Mouse (Mus musculus): Measurements from ENCODE around the gene Ippk. TPM values are rescaled to one million over a fixed set of nuclear protein-coding genes. Genes with fewer than 3 reads are reported as not detected.

Ippk gene
- polyA plus RNA-seq, 1 experiment from 2014 or later: 14.4 TPM

DNA sequence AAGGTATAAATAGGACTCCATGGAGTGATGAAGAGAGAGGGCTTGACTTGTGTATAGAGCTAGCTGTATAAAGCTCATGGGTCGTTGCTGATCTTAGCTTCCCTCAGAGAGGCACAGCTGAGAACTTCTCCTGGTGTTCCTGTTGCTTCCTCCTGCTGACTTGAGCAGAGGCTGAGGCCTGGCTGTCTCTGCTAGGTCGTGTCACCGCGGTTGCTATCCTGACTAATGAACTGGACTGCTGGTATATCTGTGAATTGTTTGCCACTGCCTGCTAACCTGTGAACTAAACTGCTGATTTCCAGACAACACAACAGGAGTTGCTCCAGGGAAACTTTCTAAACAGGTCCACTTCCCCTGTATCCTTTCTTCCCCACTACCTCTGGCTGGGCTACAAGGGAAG is 49.3 kb downstream of the Ippk start:
- Histone ChIP-seq H3K9ac (no peak overlapping the region), H3K9me3 (no peaks in the 10 kb centered on the region), H3K36me3 (replicated peaks) (no peaks in the 10 kb centered on the region), H3K4me3 (no peak overlapping the region), H3K4me1 (no peaks in the 10 kb centered on the region), H3K27ac (no peak overlapping the region), H3K27me3 (replicated peaks) (no peaks in the 10 kb centered on the region), H3K4me2 (no peak overlapping the region)
- no peak for ATAC-seq (replicated peaks)
- 89% methylated on average over 4 of the region's 4 CpGs for WGBS

GRCm38 (mm10) chr13:49470806-49471205 is 49.8 kb downstream of the Ippk start:
- H3K4me3 ChIP-seq: no peak overlapping the region
- 70% methylated on average over 4 of the region's 4 CpGs for WGBS
- no peak overlapping the region for H3K4me2 ChIP-seq
- no peaks in the 10 kb centered on the region for H3K9me3 ChIP-seq
- no peaks in the 10 kb centered on the region for H3K36me3 ChIP-seq (replicated peaks)
- no peak for ATAC-seq (replicated peaks)
- no peak overlapping the region for H3K27ac ChIP-seq
- H3K9ac ChIP-seq: no peak overlapping the region
- H3K4me1 ChIP-seq: no peaks in the 10 kb centered on the region
- no peaks in the 10 kb centered on the region for H3K27me3 ChIP-seq (replicated peaks)

DNA sequence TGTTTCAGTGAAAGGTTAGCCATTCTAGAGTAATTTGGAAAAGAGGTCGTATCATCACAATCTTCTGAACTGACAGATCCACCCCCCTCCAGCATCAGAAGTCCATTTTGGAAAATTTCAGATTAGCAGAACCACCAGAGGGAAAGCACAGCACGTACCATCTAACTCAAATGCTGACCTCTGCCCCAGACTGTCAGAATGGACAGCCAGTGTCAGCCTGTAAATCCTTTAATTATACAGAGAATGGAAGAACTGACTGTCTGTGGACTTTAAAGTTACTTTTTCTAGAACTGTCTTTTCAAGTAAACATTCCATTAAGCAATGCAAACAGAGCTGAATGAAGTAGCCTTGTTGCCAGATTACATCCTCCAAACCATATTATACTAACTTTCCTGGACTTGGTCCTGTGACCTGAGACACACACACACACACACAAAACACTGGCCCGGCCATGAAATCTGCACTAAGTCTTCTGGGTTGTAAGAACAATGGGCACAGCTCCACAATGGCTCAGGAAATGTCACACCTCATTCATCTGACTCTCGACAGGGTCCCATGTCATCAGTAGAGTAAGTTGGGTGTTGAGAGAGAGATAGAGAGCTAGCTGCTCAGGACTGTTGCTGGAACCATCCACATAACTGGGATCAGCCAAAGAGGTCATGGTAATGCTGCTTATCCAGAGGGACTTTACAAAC is 51.1 kb downstream of the Ippk start:
- no peaks in the 10 kb centered on the region for H3K36me3 ChIP-seq (replicated peaks)
- H3K4me3 ChIP-seq: no peak overlapping the region
- no peak overlapping the region for H3K4me2 ChIP-seq
- no peak for ATAC-seq (replicated peaks)
- no peak overlapping the region for H3K9ac ChIP-seq
- no peaks in the 10 kb centered on the region for H3K9me3 ChIP-seq
- WGBS: 63% methylated on average over 4 of the region's 4 CpGs
- no peaks in the 10 kb centered on the region for H3K27me3 ChIP-seq (replicated peaks)
- no peak overlapping the region for H3K27ac ChIP-seq
- no peaks in the 10 kb centered on the region for H3K4me1 ChIP-seq

DNA sequence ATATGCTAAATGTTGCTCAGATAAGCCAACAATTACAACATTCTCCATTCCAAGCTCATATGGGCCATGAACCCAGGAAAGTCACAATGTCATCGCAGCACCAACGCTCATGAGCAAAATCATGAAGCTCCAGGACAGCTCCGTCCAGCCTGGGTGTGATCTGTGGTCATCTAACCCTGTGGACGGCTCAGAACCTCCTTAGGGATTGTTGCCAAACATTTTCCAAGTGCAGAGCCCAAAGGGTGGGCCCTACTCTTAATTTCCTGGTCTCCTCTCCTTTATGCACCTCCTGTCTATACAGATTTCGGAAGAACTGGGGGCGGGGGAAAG is 51.6 kb downstream of the Ippk start:
- H3K27me3 ChIP-seq (replicated peaks): no peaks in the 10 kb centered on the region
- no peaks in the 10 kb centered on the region for H3K36me3 ChIP-seq (replicated peaks)
- no peak overlapping the region for H3K4me2 ChIP-seq
- H3K27ac ChIP-seq: no peak overlapping the region
- H3K9me3 ChIP-seq: no peaks in the 10 kb centered on the region
- no peak overlapping the region for H3K4me3 ChIP-seq
- WGBS: 93% methylated on average over 6 of the region's 6 CpGs
- ATAC-seq (replicated peaks): no peak
- H3K4me1 ChIP-seq: no peaks in the 10 kb centered on the region
- no peak overlapping the region for H3K9ac ChIP-seq

DNA sequence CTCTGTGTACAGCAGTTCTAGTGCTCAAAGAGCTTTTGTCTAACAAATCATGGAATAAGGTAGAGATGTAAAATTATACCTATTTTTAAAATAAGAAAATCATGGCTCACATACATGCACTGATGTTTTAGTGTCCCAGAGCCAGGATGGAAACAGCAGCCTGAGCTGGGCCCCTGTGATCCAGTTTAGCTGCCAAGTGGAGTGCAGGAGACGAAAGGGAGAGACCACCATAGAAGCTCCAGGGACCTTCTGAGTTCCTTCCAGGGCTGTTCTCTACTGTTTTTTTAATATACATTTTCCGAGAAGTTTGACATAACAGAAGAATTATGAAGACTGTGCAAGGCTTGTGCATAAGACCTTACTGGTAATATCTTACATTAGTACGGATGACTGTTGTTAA is 56.8 kb downstream of the Ippk start:
- no peaks in the 10 kb centered on the region for H3K4me1 ChIP-seq
- H3K9me3 ChIP-seq: no peaks in the 10 kb centered on the region
- no peak for ATAC-seq (replicated peaks)
- 89% methylated on average over 3 of the region's 3 CpGs for WGBS
- no peak overlapping the region for H3K9ac ChIP-seq
- no peaks in the 10 kb centered on the region for H3K27me3 ChIP-seq (replicated peaks)
- no peaks in the 10 kb centered on the region for H3K36me3 ChIP-seq (replicated peaks)
- no peak overlapping the region for H3K27ac ChIP-seq
- H3K4me3 ChIP-seq: no peak overlapping the region
- H3K4me2 ChIP-seq: no peak overlapping the region

DNA sequence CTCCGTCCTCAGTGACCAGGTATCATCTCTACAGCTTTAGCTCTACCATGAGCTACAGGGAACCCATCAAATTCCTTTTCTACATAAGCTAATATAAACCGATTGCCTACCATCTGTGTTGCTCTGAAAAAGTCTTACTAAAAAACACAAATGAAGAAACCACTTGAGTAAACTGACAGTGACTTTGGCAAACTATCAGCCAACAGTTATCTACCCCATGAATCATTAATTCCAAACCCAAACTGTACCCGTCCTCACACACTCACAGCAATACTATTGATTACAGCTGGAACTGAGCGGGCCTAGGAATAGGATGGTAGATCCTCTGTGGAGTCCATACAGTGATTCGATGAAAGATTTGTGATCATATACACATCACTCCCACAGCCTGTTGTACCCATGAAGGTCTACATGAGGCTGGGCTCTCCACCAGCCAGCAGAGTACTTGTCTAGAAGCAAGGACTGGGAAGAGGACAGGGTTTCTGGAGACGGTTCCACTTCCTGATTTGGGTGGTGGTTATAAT is 57.9 kb downstream of the Ippk start:
- ATAC-seq (replicated peaks): no peak
- H3K27me3 ChIP-seq (replicated peaks): no peaks in the 10 kb centered on the region
- H3K9ac ChIP-seq: no peak overlapping the region
- no peaks in the 10 kb centered on the region for H3K9me3 ChIP-seq
- H3K27ac ChIP-seq: no peak overlapping the region
- H3K4me3 ChIP-seq: no peak overlapping the region
- no peaks in the 10 kb centered on the region for H3K36me3 ChIP-seq (replicated peaks)
- WGBS: 96% methylated on average over 6 of the region's 6 CpGs
- no peaks in the 10 kb centered on the region for H3K4me1 ChIP-seq
- no peak overlapping the region for H3K4me2 ChIP-seq

GRCm38 (mm10) chr13:49479399-49479798 is 58.4 kb downstream of the Ippk start:
- no peaks in the 10 kb centered on the region for H3K4me1 ChIP-seq
- WGBS: 77% methylated on average over 4 of the region's 4 CpGs
- H3K9me3 ChIP-seq: no peaks in the 10 kb centered on the region

DNA sequence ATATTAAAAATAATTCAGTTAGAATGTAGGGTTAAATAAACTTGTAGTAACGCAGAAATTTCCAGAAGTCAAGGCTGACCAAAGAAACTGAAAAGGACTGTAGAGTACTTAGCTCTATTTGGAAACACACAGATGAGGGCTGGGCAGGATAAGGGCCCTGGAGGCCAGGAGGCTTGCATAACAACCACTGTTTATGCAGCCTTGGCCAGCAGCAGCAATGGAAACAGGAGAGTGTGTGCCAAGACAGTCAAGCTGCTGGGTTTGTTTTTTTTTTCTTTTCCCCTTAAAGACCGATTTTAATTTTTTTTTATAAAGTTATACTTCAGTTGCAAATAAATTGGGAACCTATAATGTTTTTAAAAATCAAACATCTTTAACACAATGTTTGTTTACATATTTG is 59.0 kb downstream of the Ippk start:
- H3K27me3 ChIP-seq (replicated peaks): no peaks in the 10 kb centered on the region
- no peak overlapping the region for H3K9ac ChIP-seq
- ATAC-seq (replicated peaks): no peak
- no peak overlapping the region for H3K4me2 ChIP-seq
- H3K4me3 ChIP-seq: no peak overlapping the region
- no peaks in the 10 kb centered on the region for H3K36me3 ChIP-seq (replicated peaks)
- WGBS: 80% methylated on average over 2 of the region's 2 CpGs
- no peak overlapping the region for H3K27ac ChIP-seq
- no peaks in the 10 kb centered on the region for H3K9me3 ChIP-seq
- no peaks in the 10 kb centered on the region for H3K4me1 ChIP-seq

More at GRCm38 (mm10) chr13:49479399-49479798, 58.4 kb downstream of the Ippk start:
- Histone ChIP-seq H3K27me3 (replicated peaks) (no peaks in the 10 kb centered on the region), H3K36me3 (replicated peaks) (no peaks in the 10 kb centered on the region), H3K4me3 (no peak overlapping the region), H3K9ac (no peak overlapping the region), H3K27ac (no peak overlapping the region), H3K4me2 (no peak overlapping the region)
- ATAC-seq (replicated peaks): no peak

DNA sequence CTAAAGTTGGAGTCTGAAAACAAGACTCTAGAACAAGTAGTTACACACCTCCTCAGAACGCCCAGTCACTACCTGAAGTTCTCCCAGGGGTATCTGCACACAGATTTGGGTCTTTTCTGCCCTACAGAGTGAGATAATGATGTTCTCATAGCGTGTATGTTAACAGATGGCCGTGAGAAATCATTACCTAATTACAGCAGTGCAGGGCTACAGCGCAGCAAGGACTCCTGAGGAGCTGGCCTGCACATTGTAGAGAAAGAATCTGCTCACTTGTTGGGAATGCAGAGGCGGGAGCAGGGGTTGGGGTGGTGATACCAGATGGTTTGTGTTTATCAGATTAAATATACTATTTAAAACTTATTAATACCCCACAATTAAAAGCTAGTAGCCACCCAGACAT is 59.5 kb downstream of the Ippk start:
- no peak overlapping the region for H3K4me2 ChIP-seq
- H3K4me1 ChIP-seq: no peaks in the 10 kb centered on the region
- H3K36me3 ChIP-seq (replicated peaks): no peaks in the 10 kb centered on the region
- H3K9me3 ChIP-seq: no peaks in the 10 kb centered on the region
- ATAC-seq (replicated peaks): no peak
- H3K9ac ChIP-seq: no peak overlapping the region
- no peak overlapping the region for H3K4me3 ChIP-seq
- no peaks in the 10 kb centered on the region for H3K27me3 ChIP-seq (replicated peaks)
- H3K27ac ChIP-seq: no peak overlapping the region
- 58% methylated on average over 5 of the region's 5 CpGs for WGBS

- no peak overlapping the region for H3K9ac ChIP-seq
- no peak overlapping the region for H3K4me2 ChIP-seq
- no peak for ATAC-seq (replicated peaks)
- no peak overlapping the region for H3K27ac ChIP-seq
- H3K4me3 ChIP-seq: no peak overlapping the region
- H3K27me3 ChIP-seq (replicated peaks): no peaks in the 10 kb centered on the region
- WGBS: 92% methylated on average over 5 of the region's 5 CpGs
- H3K9me3 ChIP-seq: no peaks in the 10 kb centered on the region
- no peaks in the 10 kb centered on the region for H3K36me3 ChIP-seq (replicated peaks)
- H3K4me1 ChIP-seq: no peaks in the 10 kb centered on the region
These were observed 64.3 kb downstream of the Ippk start for GRCm38 (mm10) chr13:49485388-49485787.

DNA sequence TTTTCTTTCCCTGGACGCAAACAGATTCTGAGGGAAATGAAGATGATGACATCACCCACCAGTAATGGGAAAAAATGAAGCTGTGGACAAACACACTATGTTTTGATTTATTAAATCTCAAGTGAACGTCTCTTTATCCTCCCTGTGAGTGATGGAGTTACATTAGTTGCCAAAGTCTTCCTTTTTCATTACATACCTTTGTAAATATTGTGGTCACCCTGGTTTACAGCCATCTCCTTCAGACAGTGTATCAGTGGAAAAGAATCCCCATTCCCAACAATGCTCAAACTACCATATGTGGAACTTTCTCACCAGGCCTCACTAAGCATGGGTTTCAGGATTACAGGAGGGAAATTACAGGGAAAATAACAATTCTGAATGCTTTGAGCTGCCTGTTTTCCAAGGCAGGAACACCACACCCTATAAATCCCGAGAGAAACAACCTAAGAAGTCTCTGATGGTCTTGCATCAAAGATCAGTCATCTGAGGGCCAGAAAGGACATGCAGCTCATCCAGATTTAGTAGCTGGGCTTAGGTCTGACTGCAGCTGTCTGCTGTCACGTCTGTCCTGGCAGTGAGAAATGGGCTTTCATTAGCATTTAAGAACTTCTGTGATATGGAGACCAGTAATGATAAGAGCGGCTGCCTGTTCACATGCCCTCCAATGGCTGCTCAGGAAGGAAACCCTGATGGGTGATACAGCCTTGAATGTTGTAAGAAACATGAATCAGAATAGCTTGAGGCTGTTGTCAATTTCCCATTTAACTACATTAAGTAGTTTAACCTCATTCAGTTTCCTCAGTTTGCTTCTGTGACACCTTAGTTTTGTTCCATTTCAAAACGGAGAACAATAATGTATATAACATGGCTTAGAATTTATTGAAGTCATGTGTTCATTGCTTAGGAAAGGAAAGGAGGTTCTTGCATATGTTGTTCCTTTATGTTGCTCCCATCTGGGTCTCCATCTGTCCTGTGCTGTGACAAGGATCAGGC is 71.6 kb downstream of the Ippk start, which contains the start of gene Tes3-ps:
Tes3-ps (plus strand) TSS at position 943 of the 993 bp plus-strand sequence.
- ATAC-seq (replicated peaks): no peak
- no peak within 1 kb of the TSS for H3K4me3 ChIP-seq
- H3K9me3 ChIP-seq: no peaks in the 10 kb centered on the region
- H3K9ac ChIP-seq: no peak within 1 kb of the TSS
- 75% methylated on average over 6 of the region's 6 CpGs for WGBS
- H3K27ac ChIP-seq: no peak within 1 kb of the TSS
- H3K4me2 ChIP-seq: no peak within 1 kb of the TSS
- no peaks in the 10 kb centered on the region for H3K4me1 ChIP-seq
- H3K27me3 ChIP-seq (replicated peaks): no peaks in the 10 kb centered on the region
- no peaks in the 10 kb centered on the region for H3K36me3 ChIP-seq (replicated peaks)

GRCm38 (mm10) chr13:49504510-49504909 is 83.5 kb downstream of the Ippk start, which contains the start of gene Ecm2:
Gene Ecm2, plus strand, starts transcription at chr13:49504810.
- H3K4me1 ChIP-seq: no peaks in the 10 kb centered on the region
- H3K9ac ChIP-seq: no peak within 1 kb of the TSS
- H3K4me2 ChIP-seq: no peak within 1 kb of the TSS
- H3K27ac ChIP-seq: no peak within 1 kb of the TSS
- WGBS: 24% methylated on average over 4 of the region's 4 CpGs
- no peaks in the 10 kb centered on the region for H3K27me3 ChIP-seq (replicated peaks)
- no peaks in the 10 kb centered on the region for H3K36me3 ChIP-seq (replicated peaks)
- H3K9me3 ChIP-seq: no peaks in the 10 kb centered on the region
- no peak within 1 kb of the TSS for H3K4me3 ChIP-seq
- no peak for ATAC-seq (replicated peaks)

Measured in midbrain, embryonic 15.5 days (tissue).